Mouse (Mus musculus) neural tube, embryonic 12.5 days (tissue): Measurements from ENCODE around the gene Iqce. TPM values are rescaled to one million over a fixed set of nuclear protein-coding genes. Genes with fewer than 3 reads are reported as not detected.

Experiments
- ATAC-seq: fragments of 200-750 bp; cut with Nextera tagmentation; 2 replicates; pipeline ENCODE4 v1.8.0; 2017; ENCODE audit warnings: low read depth, mild to moderate bottlenecking, moderate TSS enrichment, moderate library complexity; ENCODE audit not compliant: low FRiP score
- H3K27ac ChIP-seq: fragments of 300-500 bp; sonication (generic); 2 replicates; pipeline ENCODE4 v1.5.1; 2016
- H3K27me3 ChIP-seq: fragments of 300-500 bp; sonication (generic); replicated peaks from 2 replicates; pipeline ENCODE4 v1.6.1; 2016; ENCODE audit warnings: mild to moderate bottlenecking
- H3K36me3 ChIP-seq: fragments of 300-500 bp; sonication (generic); 2 replicates; pipeline ENCODE4 v1.6.1; 2016; ENCODE audit warnings: mild to moderate bottlenecking
- H3K4me1 ChIP-seq: fragments of 300-500 bp; sonication (generic); 2 replicates; pipeline ENCODE4 v1.6.1; 2016
- H3K4me2 ChIP-seq: fragments of 300-500 bp; sonication (generic); replicated peaks from 2 replicates; pipeline ENCODE4 v1.6.1; 2016; ENCODE audit warnings: mild to moderate bottlenecking
- H3K4me3 ChIP-seq: fragments of 300-500 bp; sonication (generic); 2 replicates; pipeline ENCODE4 v1.5.1; 2016
- H3K9ac ChIP-seq: fragments of 300-500 bp; sonication (generic); 2 replicates; pipeline ENCODE4 v1.6.1; 2016; ENCODE audit warnings: mild to moderate bottlenecking
- H3K9me3 ChIP-seq: fragments of 300-500 bp; sonication (generic); 2 replicates; pipeline ENCODE4 v1.6.1; 2016; ENCODE audit warnings: mild to moderate bottlenecking
- WGBS: fragments of 180-500 bp; shearing (Covaris S2); methylation state at CpG from one replicate; pipeline ENCODE4 v1.1.7; 2016; 5-methylcytosine and 5-hydroxymethylcytosine counted together
- polyA plus RNA-seq: library from polyadenylated mRNA; unstranded; fragments of >200 nt; fragmentation: Nextera tagmentation; extraction: Ambion mirVana; gene quantifications from 2 replicates; pipeline ENCODE4 v1.2.1, GENCODE M21; 2016

The Iqce gene
- polyA plus RNA-seq, 1 experiment from 2014 or later = 29.5 TPM

GRCm38 (mm10) chr5:140642076-140642475, 60.1 kb downstream of the Iqce start:
- H3K27me3 ChIP-seq = no peaks in the 10 kb centered on the region
- no peak overlapping the region for H3K27ac ChIP-seq
- H3K4me2 ChIP-seq = peak overlapping the region; percentile 20; the same call in 1 of the 2 replicates
- WGBS = 88% methylated on average over 3 of the region's 3 CpGs
- ATAC-seq = no peak
- H3K4me3 ChIP-seq = no peak overlapping the region
- peak overlapping the region; percentile 13 for H3K9ac ChIP-seq
- peaks cover 68% of the 10 kb centered on the region for H3K4me1 ChIP-seq
- peaks cover 58% of the 10 kb centered on the region for H3K36me3 ChIP-seq
- no peaks in the 10 kb centered on the region for H3K9me3 ChIP-seq

GRCm38 (mm10) chr5:140641254-140641928, 60.8 kb downstream of the Iqce start:
- H3K4me2 ChIP-seq = peak overlapping the region; percentile 20; the same call in 1 of the 2 replicates
- H3K27ac ChIP-seq = no peak overlapping the region
- no peak overlapping the region; the same call in 1 of the 2 replicates for H3K9ac ChIP-seq
- WGBS = 76% methylated on average over 10 of the region's 10 CpGs
- ATAC-seq = no peak
- no peaks in the 10 kb centered on the region for H3K27me3 ChIP-seq
- peaks cover 64% of the 10 kb centered on the region for H3K36me3 ChIP-seq
- H3K4me3 ChIP-seq = no peak overlapping the region
- H3K4me1 ChIP-seq = peaks cover 67% of the 10 kb centered on the region
- no peaks in the 10 kb centered on the region for H3K9me3 ChIP-seq

DNA sequence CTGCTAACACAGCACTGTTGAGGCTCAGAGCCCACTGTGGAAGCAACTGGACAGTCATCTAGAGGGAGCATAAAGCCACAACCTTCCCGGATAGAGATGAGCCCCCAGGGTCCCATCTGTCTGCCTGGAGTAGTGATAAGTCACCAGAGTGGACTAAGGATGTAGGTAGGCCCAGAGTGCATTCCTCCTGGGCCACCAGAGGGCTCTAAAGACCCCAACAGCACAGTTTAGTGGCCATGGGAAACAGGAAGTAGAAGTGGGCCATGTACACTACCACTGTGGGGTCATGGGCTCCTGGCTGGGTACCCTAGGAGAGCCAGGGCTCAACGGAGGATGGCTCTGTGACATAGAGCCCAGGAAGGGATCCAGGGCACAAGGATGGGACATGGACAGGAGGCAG, 61.4 kb downstream of the Iqce start:
- Histone ChIP-seq H3K9ac (no peak overlapping the region), H3K27me3 (no peaks in the 10 kb centered on the region), H3K4me2 (0 out of 2 replicates have a peak overlapping the region, but pooled peaks have one; percentile 20), H3K36me3 (peaks cover 63% of the 10 kb centered on the region), H3K27ac (no peak overlapping the region), H3K9me3 (no peaks in the 10 kb centered on the region), H3K4me1 (peaks cover 61% of the 10 kb centered on the region), H3K4me3 (no peak overlapping the region)
- no peak for ATAC-seq
- WGBS = 64% methylated on average over 2 of the region's 2 CpGs

GRCm38 (mm10) chr5:140639871-140640270, 62.3 kb downstream of the Iqce start:
- Histone ChIP-seq H3K4me3 (no peak overlapping the region), H3K9ac (no peak overlapping the region), H3K27me3 (no peaks in the 10 kb centered on the region), H3K36me3 (peaks cover 63% of the 10 kb centered on the region), H3K27ac (no peak overlapping the region), H3K9me3 (no peaks in the 10 kb centered on the region), H3K4me1 (peaks cover 51% of the 10 kb centered on the region), H3K4me2 (0 out of 2 replicates have a peak overlapping the region, but pooled peaks have one; percentile 4)
- no peak for ATAC-seq
- 87% methylated on average over 14 of the region's 14 CpGs for WGBS

- Histone ChIP-seq H3K9me3 (no peaks in the 10 kb centered on the region), H3K27ac (no peak overlapping the region), H3K4me3 (no peak overlapping the region), H3K4me1 (peaks cover 51% of the 10 kb centered on the region), H3K9ac (no peak overlapping the region), H3K36me3 (peaks cover 63% of the 10 kb centered on the region), H3K27me3 (no peaks in the 10 kb centered on the region), H3K4me2 (no peak overlapping the region)
- WGBS = 86% methylated on average over 4 of the region's 4 CpGs
- ATAC-seq = no peak
Measured at GRCm38 (mm10) chr5:140639312-140639711, 62.9 kb downstream of the Iqce start.

- H3K9me3 ChIP-seq = no peaks in the 10 kb centered on the region
- H3K27me3 ChIP-seq = no peaks in the 10 kb centered on the region
- 95% methylated on average over 6 of the region's 6 CpGs for WGBS
- peaks cover 65% of the 10 kb centered on the region for H3K36me3 ChIP-seq
- H3K4me1 ChIP-seq = peaks cover 50% of the 10 kb centered on the region
- H3K9ac ChIP-seq = no peak overlapping the region
- ATAC-seq = no peak
- H3K4me2 ChIP-seq = no peak overlapping the region
- no peak overlapping the region for H3K27ac ChIP-seq
- H3K4me3 ChIP-seq = no peak overlapping the region
Measured at GRCm38 (mm10) chr5:140638484-140638883, 63.7 kb downstream of the Iqce start.

DNA sequence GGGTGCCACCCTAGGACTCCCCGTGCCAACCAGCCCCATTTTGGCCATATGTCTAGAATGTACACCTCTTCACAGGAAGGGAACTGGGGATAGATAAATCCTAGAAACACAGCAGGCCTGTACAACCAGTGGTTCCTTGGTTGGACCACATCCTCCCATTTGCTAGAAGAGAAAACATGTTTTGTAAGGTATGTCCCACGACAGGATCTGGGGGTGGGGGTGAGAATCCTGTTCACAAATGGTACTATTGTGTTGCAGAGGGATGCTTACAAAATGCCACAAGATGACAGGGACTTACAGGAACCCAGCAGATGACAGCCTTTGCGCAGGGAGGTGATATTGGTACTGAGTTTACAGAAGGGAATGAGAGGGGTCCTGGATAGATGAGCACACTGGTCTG, 64.2 kb downstream of the Iqce start:
- Histone ChIP-seq H3K27me3 (no peaks in the 10 kb centered on the region), H3K4me2 (no peak overlapping the region), H3K4me3 (no peak overlapping the region), H3K36me3 (peaks cover 70% of the 10 kb centered on the region), H3K27ac (no peak overlapping the region), H3K4me1 (peaks cover 45% of the 10 kb centered on the region), H3K9me3 (no peaks in the 10 kb centered on the region), H3K9ac (no peak overlapping the region)
- ATAC-seq = no peak
- 90% methylated on average over 3 of the region's 3 CpGs for WGBS

DNA sequence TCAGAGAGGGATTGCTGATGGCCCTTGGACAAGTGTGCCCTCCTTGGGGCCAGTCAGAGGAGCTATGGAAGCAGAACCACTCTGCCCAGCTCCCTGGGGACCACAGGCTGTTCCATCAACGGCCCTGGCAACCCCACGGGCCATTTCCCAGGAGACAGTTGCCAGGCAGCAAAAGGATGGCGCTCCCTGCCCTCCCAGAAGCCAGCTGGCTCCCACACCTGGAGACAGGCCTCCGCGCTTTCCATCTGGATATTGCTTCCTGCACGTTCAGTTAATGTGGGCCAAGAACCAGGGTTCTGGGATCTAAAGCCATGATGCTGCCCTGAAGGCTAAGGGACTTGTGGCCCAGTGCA, 65.1 kb downstream of the Iqce start:
- no peak for ATAC-seq
- Histone ChIP-seq H3K9me3 (no peaks in the 10 kb centered on the region), H3K27ac (no peak overlapping the region), H3K4me2 (no peak overlapping the region), H3K27me3 (no peaks in the 10 kb centered on the region), H3K4me1 (peaks cover 36% of the 10 kb centered on the region), H3K4me3 (no peak overlapping the region), H3K9ac (no peak overlapping the region), H3K36me3 (peaks cover 79% of the 10 kb centered on the region)
- WGBS = 72% methylated on average over 6 of the region's 6 CpGs

GRCm38 (mm10) chr5:140636316-140637057, 65.7 kb downstream of the Iqce start:
- H3K4me2 ChIP-seq = no peak overlapping the region
- no peaks in the 10 kb centered on the region for H3K9me3 ChIP-seq
- H3K9ac ChIP-seq = no peak overlapping the region
- no peaks in the 10 kb centered on the region for H3K27me3 ChIP-seq
- peaks cover 85% of the 10 kb centered on the region for H3K36me3 ChIP-seq
- 94% methylated on average over 7 of the region's 7 CpGs for WGBS
- no peak overlapping the region for H3K27ac ChIP-seq
- H3K4me3 ChIP-seq = no peak overlapping the region
- ATAC-seq = no peak
- H3K4me1 ChIP-seq = peaks cover 30% of the 10 kb centered on the region

DNA sequence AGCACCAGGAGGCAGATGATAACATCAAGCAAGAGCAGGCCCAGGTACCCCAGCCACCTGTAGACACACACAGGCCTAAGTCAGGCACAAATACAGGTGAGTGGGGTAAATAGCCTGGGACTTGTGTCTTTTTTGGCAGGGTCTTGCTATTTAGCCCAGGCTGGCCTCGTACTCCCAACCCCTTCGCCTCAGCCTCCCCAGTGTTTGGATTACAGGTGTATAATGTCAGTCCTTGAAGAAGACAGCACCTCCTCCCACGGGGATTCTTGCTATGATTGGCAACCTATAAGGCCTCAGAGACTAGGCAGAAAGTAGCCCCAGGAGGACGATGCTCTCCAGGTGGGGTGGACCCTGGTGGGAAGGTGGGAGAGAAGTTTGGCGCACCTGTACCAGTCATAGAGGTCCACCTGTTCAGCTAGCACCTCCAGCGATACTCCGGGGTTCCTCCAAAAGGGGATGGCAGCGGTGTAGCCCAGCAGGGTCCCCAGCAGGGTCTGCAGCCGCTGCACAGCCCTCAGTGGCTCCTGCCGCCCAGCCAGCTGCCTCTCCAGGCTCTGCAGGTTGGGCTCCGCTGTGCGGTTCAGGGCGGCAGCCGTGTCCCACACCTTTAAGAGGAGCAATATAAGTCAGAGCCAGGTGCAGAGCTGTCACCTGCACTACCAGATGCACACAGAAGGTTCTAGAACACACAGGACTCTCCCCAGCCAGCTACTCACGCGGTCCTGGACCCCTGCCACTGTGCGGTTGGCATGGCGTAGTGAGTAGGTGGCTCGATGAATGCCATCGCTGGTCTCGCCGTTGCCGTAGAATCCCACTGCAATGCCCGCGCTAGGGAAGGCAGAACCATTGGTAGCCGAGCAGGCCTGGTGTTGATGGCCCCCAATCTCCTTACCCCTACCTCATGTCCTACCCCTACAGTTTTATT, 67.1 kb downstream of the Iqce start:
- Histone ChIP-seq H3K4me2 (no peak overlapping the region), H3K27ac (no peak overlapping the region), H3K4me1 (peaks cover 18% of the 10 kb centered on the region), H3K9ac (no peak overlapping the region), H3K27me3 (no peaks in the 10 kb centered on the region), H3K4me3 (no peak overlapping the region), H3K36me3 (peaks cover 90% of the 10 kb centered on the region), H3K9me3 (no peaks in the 10 kb centered on the region)
- 93% methylated on average over 26 of the region's 26 CpGs for WGBS
- no peak for ATAC-seq

DNA sequence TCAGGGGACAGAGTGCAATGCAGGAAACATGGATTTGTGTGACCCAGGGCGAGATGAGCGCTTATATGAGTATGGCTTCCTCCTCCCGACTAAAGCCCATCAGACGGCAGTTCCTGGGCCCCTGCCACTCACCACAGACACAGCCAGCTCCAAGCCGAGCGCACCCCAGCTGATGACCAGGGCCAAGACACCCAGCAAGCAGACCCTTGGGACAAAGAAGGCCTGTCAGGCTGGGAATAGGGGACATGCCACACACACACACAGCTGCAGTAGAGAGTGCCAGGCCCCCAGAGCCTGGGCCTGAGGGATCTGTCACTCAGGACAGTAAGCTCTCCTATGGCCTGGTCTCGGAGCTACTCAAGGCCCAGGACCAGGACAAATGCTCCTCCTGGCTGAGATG, 68.7 kb downstream of the Iqce start:
- WGBS = 89% methylated on average over 7 of the region's 7 CpGs
- Histone ChIP-seq H3K27ac (no peak overlapping the region), H3K4me3 (no peak overlapping the region), H3K36me3 (peaks cover 96% of the 10 kb centered on the region), H3K4me2 (no peak overlapping the region), H3K4me1 (peaks cover 13% of the 10 kb centered on the region), H3K9ac (no peak overlapping the region), H3K9me3 (peaks cover 7% of the 10 kb centered on the region; the same call in 1 of the 2 replicates), H3K27me3 (no peaks in the 10 kb centered on the region)
- no peak for ATAC-seq

DNA sequence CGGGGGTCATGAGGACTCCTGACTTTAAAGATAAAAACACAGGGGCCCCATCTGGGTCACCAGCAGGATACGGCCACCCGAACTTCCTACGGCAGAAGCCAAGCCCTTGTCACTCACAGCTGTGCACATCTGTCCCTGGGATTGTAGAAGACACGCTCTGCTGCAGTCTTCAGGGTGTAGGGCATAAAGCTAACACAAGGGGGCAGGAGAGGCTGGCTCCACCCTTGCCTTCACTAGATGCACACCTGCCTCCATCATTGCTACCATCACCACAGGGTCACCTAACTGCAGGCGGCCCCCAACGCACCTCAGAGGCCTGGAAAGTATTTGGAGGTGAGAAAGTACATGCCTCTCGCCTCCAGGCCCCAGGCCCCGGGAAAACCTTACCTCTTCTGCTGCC, 73.2 kb downstream of the Iqce start:
- 96% methylated on average over 9 of the region's 9 CpGs for WGBS
- peaks cover 100% of the 10 kb centered on the region for H3K36me3 ChIP-seq
- no peaks in the 10 kb centered on the region for H3K27me3 ChIP-seq

More for the DNA sequence above, 73.2 kb downstream of the Iqce start:
- H3K9ac ChIP-seq = no peak overlapping the region
- ATAC-seq = no peak
- H3K4me2 ChIP-seq = no peak overlapping the region
- H3K27ac ChIP-seq = no peak overlapping the region
- peaks cover 14% of the 10 kb centered on the region; the same call in 1 of the 2 replicates for H3K9me3 ChIP-seq
- no peaks in the 10 kb centered on the region for H3K4me1 ChIP-seq
- H3K4me3 ChIP-seq = no peak overlapping the region
